Mouse (Mus musculus) induced T-regulatory cell, adult 2 months (primary cell): ENCODE results near the gene Mylk.

Source experiments
- DNase-seq: peaks from one replicate; pipeline ENCODE4 v3.0.0-alpha.2; 2012; ENCODE audit warnings: low read depth

Gene Mylk

GRCm38 (mm10) chr16:34902761-34903160, 157.8 kb downstream of the Mylk start:
- DNase-seq = no peak

- DNase-seq = no peak
Measured at GRCm38 (mm10) chr16:34904876-34905275, 159.9 kb downstream of the Mylk start.

- no peak for DNase-seq
Measured at GRCm38 (mm10) chr16:34909437-34909836, 164.4 kb downstream of the Mylk start.

- no peak for DNase-seq
Measured at GRCm38 (mm10) chr16:34917373-34917900, 172.4 kb downstream of the Mylk start.

GRCm38 (mm10) chr16:34920182-34920581, 175.2 kb downstream of the Mylk start:
- no peak for DNase-seq

- no peak for DNase-seq
Measured at GRCm38 (mm10) chr16:34920868-34921267, 175.9 kb downstream of the Mylk start.

- no peak for DNase-seq
Measured at GRCm38 (mm10) chr16:34921319-34921718, 176.3 kb downstream of the Mylk start.

- no peak for DNase-seq
Measured at GRCm38 (mm10) chr16:34923630-34924029, 178.6 kb downstream of the Mylk start.

- DNase-seq = no peak
Measured at GRCm38 (mm10) chr16:34924324-34924723, 179.3 kb downstream of the Mylk start.

- no peak for DNase-seq
Measured at GRCm38 (mm10) chr16:34924937-34925618, 180.1 kb downstream of the Mylk start.

GRCm38 (mm10) chr16:34926531-34927435, 181.8 kb downstream of the Mylk start:
- DNase-seq = no peak

GRCm38 (mm10) chr16:34929686-34930085, 184.7 kb downstream of the Mylk start:
- no peak for DNase-seq

GRCm38 (mm10) chr16:34930110-34930509, 185.1 kb downstream of the Mylk start:
- DNase-seq = no peak

GRCm38 (mm10) chr16:34931306-34931705, 186.3 kb downstream of the Mylk start:
- DNase-seq = no peak

- DNase-seq = no peak
Measured at GRCm38 (mm10) chr16:34933173-34933572, 188.2 kb downstream of the Mylk start.

GRCm38 (mm10) chr16:34934486-34934885, 189.5 kb downstream of the Mylk start:
- no peak for DNase-seq

GRCm38 (mm10) chr16:34935514-34936338, 190.7 kb downstream of the Mylk start:
- DNase-seq = no peak

GRCm38 (mm10) chr16:34936339-34936810, 191.4 kb downstream of the Mylk start:
- DNase-seq = no peak

- no peak for DNase-seq
Measured at GRCm38 (mm10) chr16:34937611-34938010, 192.6 kb downstream of the Mylk start.

- no peak for DNase-seq
Measured at GRCm38 (mm10) chr16:34938248-34938647, 193.2 kb downstream of the Mylk start.

GRCm38 (mm10) chr16:34939951-34940350, 194.9 kb downstream of the Mylk start:
- no peak for DNase-seq

- DNase-seq = no peak
Measured at GRCm38 (mm10) chr16:34940363-34940762, 195.4 kb downstream of the Mylk start.
